Mouse (Mus musculus) ES-E14 (cell line): ENCODE results near the gene Cma2. TPM values are rescaled to one million over a fixed set of nuclear protein-coding genes. Genes with fewer than 3 reads are reported as not detected.

ENCODE experiments used
- DNase-seq: peaks from one replicate; pipeline ENCODE4 v3.0.0-alpha.2; 2013; ENCODE audit warnings: low read depth, low spot score
- H3K27ac ChIP-seq: 2 replicates; pipeline ENCODE4 v1.5.1; 2012; ENCODE audit warnings: low read depth, mild to moderate bottlenecking, low read length, moderate library complexity, mixed read lengths; ENCODE audit not compliant: poor library complexity, insufficient read depth, severe bottlenecking
- H3K36me3 ChIP-seq: 2 replicates; pipeline ENCODE4 v1.6.1; 2012; ENCODE audit warnings: mild to moderate bottlenecking, low read length, moderate library complexity, mixed read lengths; ENCODE audit not compliant: control insufficient read depth, poor library complexity, insufficient read depth, severe bottlenecking
- H3K4me1 ChIP-seq, 2 experiments: fragments of 150-350 bp in 1 of 2; sonication (generic) in 1 of 2; 2 replicates each; pipeline ENCODE4 v1.6.1; 2012; ENCODE audit warnings: low read length in 2 of 2, mild to moderate bottlenecking in 1 of 2, mixed read lengths in 1 of 2; ENCODE audit not compliant: control insufficient read depth in 2 of 2, insufficient read depth in 2 of 2, poor library complexity in 1 of 2
- H3K4me3 ChIP-seq, 2 experiments: fragments of 150-350 bp in 1 of 2; sonication (generic) in 1 of 2; 2 replicates each; pipeline ENCODE4 v1.5.1; 2012; ENCODE audit warnings: low read length in 2 of 2, low read depth in 1 of 2, mild to moderate bottlenecking in 1 of 2, mixed read lengths in 1 of 2; ENCODE audit not compliant: insufficient read depth in 1 of 2, poor library complexity in 1 of 2, severe bottlenecking in 1 of 2
- H3K9ac ChIP-seq: 2 replicates; pipeline ENCODE4 v1.6.1; 2012; ENCODE audit warnings: low read depth, mild to moderate bottlenecking, low read length, mixed read lengths; ENCODE audit not compliant: poor library complexity, insufficient read depth, severe bottlenecking
- H3K9me3 ChIP-seq: fragments of 150-350 bp; sonication (generic); 2 replicates; pipeline ENCODE4 v1.6.1; 2012; ENCODE audit warnings: low read depth, mild to moderate bottlenecking, low read length; ENCODE audit not compliant: control insufficient read depth, insufficient read depth
- CHD2 ChIP-seq: IDR thresholded peaks from 2 replicates; pipeline ENCODE4 v1.6.1; 2014; ENCODE audit warnings: mild to moderate bottlenecking, low read depth, low read length, inconsistent platforms
- HCFC1 ChIP-seq: IDR thresholded peaks from 2 replicates; pipeline ENCODE4 v1.6.1; 2012; ENCODE audit warnings: low read length, inconsistent platforms, borderline replicate concordance; ENCODE audit not compliant: insufficient read depth
- MAFK ChIP-seq: IDR thresholded peaks from 2 replicates; pipeline ENCODE4 v1.6.1; 2014; ENCODE audit warnings: mild to moderate bottlenecking, low read depth, low read length, inconsistent platforms; ENCODE audit not compliant: insufficient read depth
- ZC3H11A ChIP-seq: IDR thresholded peaks from 2 replicates; pipeline ENCODE4 v1.6.1; 2012; ENCODE audit warnings: low read depth, mild to moderate bottlenecking, inconsistent platforms, low read length, borderline replicate concordance
- ZNF384 ChIP-seq: IDR thresholded peaks from 2 replicates; pipeline ENCODE4 v1.6.1; 2012; ENCODE audit warnings: low read depth, low read length, inconsistent platforms
- in situ Hi-C, 2 experiments: fragments of 600-800 bp; cut with MboI; formaldehyde crosslinking; loops; one replicate each; pipeline ENCODE4 v1.15.1; 2025; ENCODE audit warnings: low sequenced_read_pairs in 2 of 2, inconsistent platforms in 1 of 2; ENCODE audit not compliant: unreplicated experiment in 2 of 2
- total RNA-seq: library from RNA; depleted of rRNA; stranded (reverse); fragments of 300-350 nt; gene quantifications from 2 replicates; pipeline ENCODE4 v1.2.3, GENCODE M21; 2012

Cma2 gene
- total RNA-seq, 1 experiment, result not detected

GRCm38 (mm10) chr14:55940070-55940800 is 10.5 kb upstream of the Cma2 start:
- H3K4me1 ChIP-seq, result no peaks in the 10 kb centered on the region
- DNase-seq, result no peak
- in situ Hi-C loops, result no loop called here

GRCm38 (mm10) chr14:55943601-55944000 is 7.2 kb upstream of the Cma2 start:
- no peaks in the 10 kb centered on the region for H3K36me3 ChIP-seq
- H3K27ac ChIP-seq, result no peak overlapping the region
- TF ChIP-seq MAFK (no peak), HCFC1 (no peak), ZC3H11A (no peak), ZNF384 (no peak), CHD2 (no peak)
- in situ Hi-C loops, result no loop called here
- no peak for DNase-seq
- no peaks in the 10 kb centered on the region for H3K9me3 ChIP-seq
- H3K4me1 ChIP-seq, result no peaks in the 10 kb centered on the region
- H3K9ac ChIP-seq, result no peak overlapping the region
- no peak overlapping the region for H3K4me3 ChIP-seq

More at GRCm38 (mm10) chr14:55940070-55940800, 10.5 kb upstream of the Cma2 start:
- no peak overlapping the region for H3K27ac ChIP-seq
- no peaks in the 10 kb centered on the region for H3K36me3 ChIP-seq
- H3K4me3 ChIP-seq, result no peak overlapping the region
- no peak for TF ChIP-seq HCFC1
- TF ChIP-seq CHD2, result no peak
- no peak for TF ChIP-seq MAFK
- TF ChIP-seq ZC3H11A, result no peak
- no peak for TF ChIP-seq ZNF384
- no peaks in the 10 kb centered on the region for H3K9me3 ChIP-seq
- no peak overlapping the region for H3K9ac ChIP-seq

- in situ Hi-C loops, result no loop called here
- no peak within 1 kb of the TSS for H3K27ac ChIP-seq
- no peaks in the 10 kb centered on the region for H3K9me3 ChIP-seq
- no peak within 1 kb of the TSS for H3K4me3 ChIP-seq
- TF ChIP-seq ZC3H11A (no peak), CHD2 (no peak), ZNF384 (no peak)
- no peak within 1 kb of the TSS for H3K9ac ChIP-seq
- H3K4me1 ChIP-seq, result no peaks in the 10 kb centered on the region
- no peak for DNase-seq
- H3K36me3 ChIP-seq, result no peaks in the 10 kb centered on the region
These were observed 6.2 kb upstream of the Cma2 start, which contains the start of gene Cma1 for GRCm38 (mm10) chr14:55944575-55944974. Cma1 (minus strand) TSS chr14:55944675.

GRCm38 (mm10) chr14:55946269-55946969 is 4.4 kb upstream of the Cma2 start:
- DNase-seq, result no peak
- Histone ChIP-seq H3K36me3 (no peaks in the 10 kb centered on the region), H3K4me3 (no peak overlapping the region), H3K9me3 (no peaks in the 10 kb centered on the region), H3K27ac (no peak overlapping the region), H3K4me1 (no peaks in the 10 kb centered on the region), H3K9ac (no peak overlapping the region)
- in situ Hi-C loops, result no loop called here
- no peak for TF ChIP-seq HCFC1
- TF ChIP-seq CHD2, result no peak
- TF ChIP-seq ZNF384, result no peak
- no peak for TF ChIP-seq MAFK
- no peak for TF ChIP-seq ZC3H11A
